Mouse (Mus musculus): ENCODE data around the gene Tubgcp6.

Gene Tubgcp6

DNA sequence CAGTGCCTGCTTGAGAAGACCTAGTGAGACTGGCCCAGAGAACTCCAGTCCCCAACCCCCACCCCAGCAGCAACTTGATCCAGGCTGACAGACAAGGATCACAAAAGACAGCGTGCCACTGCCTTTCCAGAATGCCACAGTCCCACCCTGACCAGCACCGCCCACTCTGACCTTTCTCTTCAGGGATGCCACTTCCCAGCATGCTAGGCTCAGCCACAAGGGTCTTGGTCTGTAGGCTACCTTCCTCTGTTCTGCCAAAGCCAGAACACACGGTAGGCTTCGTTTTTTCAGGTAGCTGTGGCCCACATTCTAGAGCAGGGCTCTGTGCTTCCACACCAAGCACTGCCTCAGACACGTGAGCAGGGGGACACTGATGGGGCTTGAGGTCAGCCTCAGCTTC, 20.3 kb downstream of the Tubgcp6 start:
- no peak for DNase-seq (ENCODE audit: low spot score in 2 of 2)

DNA sequence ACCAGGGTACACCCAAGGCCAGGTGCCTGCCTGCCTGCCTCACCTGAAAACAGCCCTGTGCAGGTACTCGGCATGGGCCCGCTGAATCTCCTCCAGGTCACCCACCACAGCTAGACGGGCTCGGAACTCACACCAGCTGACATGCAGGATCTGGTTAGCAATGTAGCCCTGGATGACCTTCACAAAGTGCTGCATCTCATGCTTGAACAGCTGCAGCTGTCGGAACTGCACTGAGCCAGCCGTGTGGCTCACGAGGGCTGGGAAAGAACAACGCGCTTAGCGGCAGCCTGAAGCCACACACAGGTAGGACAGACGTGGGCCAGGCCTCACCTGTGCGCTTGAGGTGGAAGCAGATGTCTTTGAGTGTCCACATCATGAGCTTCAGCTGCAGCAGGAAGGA, 22.1 kb downstream of the Tubgcp6 start:
- no peak for DNase-seq (ENCODE audit: low spot score in 2 of 2)

DNA sequence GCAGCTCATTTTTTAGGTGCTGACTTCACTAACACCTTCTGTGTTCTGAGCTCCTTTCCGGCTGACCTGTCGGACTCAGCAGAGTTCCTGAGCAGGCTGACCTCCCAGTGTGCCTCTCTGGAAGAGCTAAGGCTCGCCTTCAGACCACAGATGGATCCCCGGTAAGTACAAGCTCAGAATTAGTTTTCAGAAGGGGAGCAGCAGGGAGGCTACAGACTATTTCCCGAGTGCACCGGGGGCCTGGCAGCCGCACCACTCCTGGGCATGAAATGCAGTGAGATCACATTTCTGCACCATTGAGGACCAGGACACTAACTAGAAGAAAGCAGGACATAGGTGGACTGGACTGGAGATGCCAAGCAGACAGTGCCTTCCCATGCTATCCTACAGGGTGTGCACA, 24.3 kb downstream of the Tubgcp6 start:
- DNase-seq (ENCODE audit: low spot score in 2 of 2): no peak

GRCm38 (mm10) chr15:89097450-89097849, 25.5 kb downstream of the Tubgcp6 start:
- no peak for DNase-seq (ENCODE audit: low spot score in 2 of 2)

DNA sequence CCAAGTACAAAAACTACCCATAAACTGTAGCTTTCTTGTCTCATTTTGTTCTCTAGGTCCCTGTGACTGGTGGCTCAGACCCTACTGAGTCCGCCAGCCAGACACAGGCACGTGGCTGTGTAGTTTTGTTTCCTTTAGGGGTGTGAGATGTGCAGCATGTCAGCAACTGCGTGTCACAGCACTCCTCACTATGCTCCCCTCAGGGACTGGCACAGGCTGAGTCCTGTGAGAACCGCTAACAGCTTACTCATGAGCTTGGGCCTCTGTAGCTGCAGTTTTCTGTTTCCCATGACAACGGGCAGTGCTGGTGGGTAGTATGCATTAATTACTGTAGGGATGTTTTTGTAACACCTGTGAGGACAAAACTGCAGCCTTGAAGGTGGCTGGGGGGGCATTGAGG, 30.7 kb downstream of the Tubgcp6 start:
- no peak for DNase-seq (ENCODE audit: low spot score in 2 of 2)

DNA sequence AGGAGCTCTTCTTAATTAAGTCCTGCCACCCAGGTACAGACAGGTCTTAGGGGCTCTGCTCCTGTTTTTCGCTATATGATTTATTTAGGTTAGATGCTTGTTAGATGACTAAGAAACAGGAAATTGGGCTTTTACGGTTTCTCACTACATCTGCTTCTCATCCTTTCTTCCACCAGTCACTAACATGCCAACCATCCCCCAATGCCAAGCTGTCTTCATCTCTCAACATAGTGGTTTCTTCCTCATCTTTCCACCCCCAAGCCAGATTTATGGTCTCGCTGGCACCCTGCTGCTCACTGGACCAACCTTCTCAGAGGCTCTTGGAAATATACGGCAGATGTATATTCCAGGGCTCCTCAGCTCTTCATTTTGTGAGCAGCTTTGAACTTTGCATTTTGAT, 32.2 kb downstream of the Tubgcp6 start:
- DNase-seq (ENCODE audit: low spot score in 2 of 2): no peak

GRCm38 (mm10) chr15:89089248-89090051, 33.5 kb downstream of the Tubgcp6 start:
- DNase-seq (ENCODE audit: low spot score in 2 of 2): no peak

GRCm38 (mm10) chr15:89088607-89089247, 34.2 kb downstream of the Tubgcp6 start, which contains the start of gene Selenoo:
Gene Selenoo (plus strand): TSS chr15:89089084.
- DNase-seq (ENCODE audit: low spot score in 2 of 2): peak; percentile 90

DNA sequence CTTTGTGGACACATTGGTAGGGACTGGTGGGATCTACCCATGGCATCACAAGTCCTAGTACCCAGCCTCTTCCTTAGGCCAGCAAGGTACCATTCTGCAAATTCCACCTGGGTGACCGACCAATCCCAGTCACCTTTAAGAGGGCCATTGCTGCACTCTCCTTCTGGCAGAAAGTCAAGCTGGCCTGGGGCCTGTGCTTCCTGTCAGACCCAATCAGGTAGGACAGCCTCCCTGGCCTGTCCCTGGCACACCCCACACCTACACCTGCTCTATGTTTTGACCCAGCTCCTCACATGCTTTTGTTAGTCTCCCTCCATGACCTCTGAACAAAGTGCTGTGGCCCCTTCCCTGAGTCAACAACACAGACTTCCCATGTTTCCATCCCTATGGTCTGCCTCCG, 38.1 kb downstream of the Tubgcp6 start:
- DNase-seq (ENCODE audit: low spot score in 2 of 2): no peak

GRCm38 (mm10) chr15:89083906-89084305, 39.0 kb downstream of the Tubgcp6 start:
- no peak for DNase-seq (ENCODE audit: low spot score in 2 of 2)

DNA sequence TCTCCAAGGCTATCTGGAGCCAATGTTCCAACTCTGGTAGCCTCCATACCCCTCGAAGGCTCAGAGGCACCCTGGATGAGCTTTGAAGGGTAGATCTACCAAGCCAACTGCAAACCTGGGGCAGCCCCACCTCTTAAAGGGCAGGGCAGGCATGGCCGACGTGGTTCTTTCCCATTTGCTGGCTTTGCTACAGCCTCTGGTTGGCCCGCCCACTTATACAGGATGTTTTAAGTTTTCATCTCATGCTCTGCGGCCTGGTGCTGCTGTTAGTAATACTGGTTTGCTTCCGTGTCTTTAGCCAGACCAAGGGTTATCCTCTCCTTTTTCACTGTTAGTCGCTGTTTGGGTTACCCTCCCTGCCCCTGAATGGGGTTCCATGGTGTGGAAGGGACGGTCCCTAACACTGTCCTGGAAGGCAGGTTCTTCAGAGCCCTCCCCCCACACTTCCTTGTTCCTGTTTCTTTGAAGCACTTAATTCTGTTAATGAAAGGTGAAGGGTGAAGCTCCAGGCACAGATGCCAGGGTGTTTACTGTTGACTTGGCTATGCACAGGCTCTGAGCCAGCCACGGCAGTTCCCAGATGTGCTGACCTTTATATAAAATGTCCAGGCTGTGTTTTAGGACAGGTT, 44.6 kb downstream of the Tubgcp6 start:
- no peak for DNase-seq (ENCODE audit: low spot score in 2 of 2)

GRCm38 (mm10) chr15:89076156-89076731, 46.7 kb downstream of the Tubgcp6 start:
- peak in 1 of 2 experiments; percentile 45 for DNase-seq (ENCODE audit: low spot score in 2 of 2)

- DNase-seq (ENCODE audit: low spot score in 2 of 2): peak; percentile 77 to 82
Measured at GRCm38 (mm10) chr15:89075478-89076147, 47.3 kb downstream of the Tubgcp6 start.

GRCm38 (mm10) chr15:89074613-89075477, 48.1 kb downstream of the Tubgcp6 start, which contains the start of gene Trabd:
Gene Trabd (plus strand): TSS chr15:89075124.
- DNase-seq (ENCODE audit: low spot score in 2 of 2): peak in 1 of 2 experiments; percentile 38

DNA sequence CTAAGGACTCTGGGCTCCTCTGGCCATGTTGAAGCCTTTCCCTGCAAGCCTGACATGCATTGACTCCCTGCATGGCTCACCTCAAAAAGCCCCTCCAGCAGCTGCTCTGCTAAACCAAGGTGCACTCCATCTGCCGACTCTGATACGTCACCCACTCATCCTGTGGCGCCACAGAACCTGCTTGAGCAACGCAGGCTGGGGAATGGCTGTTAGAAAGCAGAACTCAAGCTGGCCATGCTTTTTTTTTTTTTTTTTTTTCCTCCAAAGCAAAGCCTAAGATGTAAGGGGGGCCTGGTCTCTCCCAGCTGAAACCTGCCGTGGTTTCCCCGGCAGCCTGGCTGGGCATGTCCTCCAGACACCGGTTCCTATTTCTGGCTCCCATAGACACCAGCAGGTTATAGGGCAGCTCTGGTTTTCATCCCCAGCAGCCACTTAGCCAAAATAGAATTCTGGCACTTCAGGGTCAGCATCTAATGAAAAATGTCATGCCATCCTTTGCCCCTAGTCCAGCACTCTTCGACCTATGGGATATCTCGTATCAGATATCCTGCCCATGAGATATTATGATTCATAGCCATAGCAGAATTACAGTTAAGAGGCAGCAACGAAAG, 48.8 kb downstream of the Tubgcp6 start:
- DNase-seq (ENCODE audit: low spot score in 2 of 2): no peak

- no peak for DNase-seq (ENCODE audit: low spot score in 2 of 2)
Measured at GRCm38 (mm10) chr15:89070606-89071005, 52.3 kb downstream of the Tubgcp6 start.

DNA sequence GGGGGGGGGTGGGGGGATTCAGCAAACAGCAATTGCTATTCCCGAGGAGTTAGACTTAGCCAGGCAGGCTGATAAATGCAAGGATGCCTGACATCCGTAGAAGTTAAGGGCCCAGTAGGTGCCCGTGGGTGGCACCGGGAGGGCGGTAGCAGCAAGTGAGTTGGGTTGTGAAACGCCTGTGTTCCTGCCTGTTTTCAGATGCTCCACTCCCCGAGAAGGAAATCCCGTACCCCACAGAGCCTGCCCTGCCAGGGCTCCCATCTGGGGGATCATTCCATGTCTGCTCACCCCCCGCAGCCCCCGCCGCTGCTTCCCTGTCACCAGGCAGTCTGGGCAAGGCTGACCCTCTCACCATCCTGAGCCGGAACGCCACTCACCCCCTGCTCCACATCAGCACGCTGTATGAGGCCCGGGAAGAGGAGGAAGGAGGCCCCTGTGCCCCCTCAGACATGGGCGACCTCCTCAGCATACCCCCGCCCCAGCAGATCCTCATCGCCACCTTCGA, 53.5 kb downstream of the Tubgcp6 start:
- no peak for DNase-seq (ENCODE audit: low spot score in 2 of 2)

- no peak for DNase-seq (ENCODE audit: low spot score in 2 of 2)
Measured at GRCm38 (mm10) chr15:89068226-89068625, 54.7 kb downstream of the Tubgcp6 start.

DNA sequence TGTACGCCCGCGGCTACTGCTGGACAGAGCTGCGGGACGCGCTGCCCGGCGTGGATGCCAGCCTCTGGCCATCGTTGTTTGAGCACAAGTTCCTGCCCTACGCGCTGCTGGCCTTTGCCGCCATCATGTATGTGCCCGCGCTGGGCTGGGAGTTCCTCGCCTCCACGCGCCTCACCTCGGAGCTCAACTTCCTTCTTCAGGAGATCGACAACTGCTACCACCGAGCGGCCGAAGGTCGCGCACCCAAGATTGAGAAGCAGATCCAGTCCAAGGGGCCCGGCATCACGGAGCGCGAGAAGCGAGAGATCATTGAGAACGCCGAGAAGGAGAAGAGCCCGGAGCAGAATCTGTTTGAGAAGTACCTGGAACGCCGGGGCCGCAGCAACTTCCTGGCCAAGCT, 55.3 kb downstream of the Tubgcp6 start:
- DNase-seq (ENCODE audit: low spot score in 2 of 2): no peak

DNA sequence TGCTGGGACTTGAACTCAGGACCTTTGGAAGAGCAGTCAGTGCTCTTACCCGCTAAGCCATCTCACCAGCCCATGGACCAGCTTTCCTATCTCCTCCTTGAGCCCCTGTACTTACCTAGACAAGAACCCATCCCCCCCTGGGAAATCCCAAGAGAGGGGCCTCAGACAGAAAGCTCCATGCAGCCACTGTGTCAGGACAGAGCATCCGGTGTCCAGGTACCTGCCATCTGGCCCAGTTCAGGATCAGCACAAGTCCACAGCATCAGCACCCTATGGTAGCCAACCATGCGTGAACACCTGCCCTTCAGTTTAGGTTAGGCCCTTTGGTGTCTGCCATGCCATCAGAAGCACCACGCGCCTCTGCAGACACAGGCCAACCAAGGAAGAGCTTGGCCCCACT, 58.0 kb downstream of the Tubgcp6 start:
- no peak for DNase-seq (ENCODE audit: low spot score in 2 of 2)

All from frontal cortex, postnatal 36 days (tissue).